Mouse (Mus musculus) embryonic fibroblast, embryonic 13.5 days (primary cell): ENCODE measurements around the gene Adamts8.

Source experiments
- CTCF ChIP-seq: IDR thresholded peaks from 2 replicates; pipeline ENCODE4 v1.5.1; 2011; ENCODE audit warnings: mild to moderate bottlenecking, control low read depth, low read length, moderate library complexity, borderline replicate concordance; ENCODE audit not compliant: insufficient read depth
- POLR2A ChIP-seq: IDR thresholded peaks from 2 replicates; pipeline ENCODE4 v1.6.1; 2011; ENCODE audit warnings: low read depth, mild to moderate bottlenecking, control low read depth, low read length, moderate library complexity

DNA sequence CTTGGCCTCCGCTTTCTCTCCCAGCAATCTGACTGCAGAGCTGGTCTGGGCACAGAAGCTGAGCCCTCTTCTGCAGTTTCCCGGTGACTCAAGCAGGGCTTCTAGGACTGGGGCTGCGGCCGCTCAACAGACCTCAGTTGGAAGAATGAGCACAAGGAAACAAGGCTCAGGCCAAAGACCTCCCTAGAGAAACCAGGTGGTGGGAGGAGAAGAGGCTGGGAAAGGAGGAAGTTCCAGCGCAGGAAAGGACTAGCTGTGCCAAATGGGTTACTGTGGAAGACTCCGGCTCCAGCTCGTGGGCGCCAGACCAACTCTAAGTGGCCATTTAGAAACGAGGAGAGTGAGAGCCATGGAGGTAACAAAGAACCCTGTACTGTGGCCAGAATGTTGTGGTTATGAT is 22.7 kb upstream of the Adamts8 start:
- no peak for TF ChIP-seq POLR2A
- no peak for TF ChIP-seq CTCF
